Mouse (Mus musculus) kidney, embryonic 15.5 days (tissue): ENCODE measurements around the gene Zan. TPM values are rescaled to one million over a fixed set of nuclear protein-coding genes. Genes with fewer than 3 reads are reported as not detected.
A peak's percentile ranks its signal among the peaks of the same experiment; 100 is the strongest.

ENCODE experiments used
- ATAC-seq: fragments of 200-750 bp; cut with Nextera tagmentation; replicated peaks from 2 replicates; pipeline ENCODE4 v1.8.0; 2017; ENCODE audit warnings: moderate TSS enrichment; ENCODE audit not compliant: low FRiP score
- H3K27ac ChIP-seq: fragments of 300-500 bp; sonication (generic); 2 replicates; pipeline ENCODE4 v1.5.1; 2015; ENCODE audit warnings: mild to moderate bottlenecking, inconsistent platforms
- H3K27me3 ChIP-seq: fragments of 300-500 bp; sonication (generic); 2 replicates; pipeline ENCODE4 v1.6.1; 2015; ENCODE audit warnings: inconsistent platforms
- H3K36me3 ChIP-seq: fragments of 300-500 bp; sonication (generic); 2 replicates; pipeline ENCODE4 v1.6.1; 2015; ENCODE audit warnings: inconsistent platforms
- H3K4me1 ChIP-seq: fragments of 300-500 bp; sonication (generic); 2 replicates; pipeline ENCODE4 v1.6.1; 2015; ENCODE audit warnings: inconsistent platforms
- H3K4me2 ChIP-seq: fragments of 300-500 bp; sonication (generic); 2 replicates; pipeline ENCODE4 v1.6.1; 2015; ENCODE audit warnings: moderate library complexity, mild to moderate bottlenecking, inconsistent platforms
- H3K4me3 ChIP-seq: fragments of 300-500 bp; sonication (generic); replicated peaks from 2 replicates; pipeline ENCODE4 v1.5.1; 2015; ENCODE audit warnings: mild to moderate bottlenecking, inconsistent platforms
- H3K9ac ChIP-seq: fragments of 300-500 bp; sonication (generic); 2 replicates; pipeline ENCODE4 v1.6.1; 2015; ENCODE audit warnings: mild to moderate bottlenecking, inconsistent platforms
- H3K9me3 ChIP-seq: fragments of 300-500 bp; sonication (generic); replicated peaks from 2 replicates; pipeline ENCODE4 v1.6.1; 2016; ENCODE audit warnings: inconsistent platforms
- WGBS: fragments of 180-500 bp; shearing (Covaris S2); methylation state at CpG from one replicate; pipeline ENCODE4 v1.1.7; 2015; ENCODE audit warnings: mixed read lengths; 5-methylcytosine and 5-hydroxymethylcytosine counted together
- polyA plus RNA-seq: library from polyadenylated mRNA; unstranded; fragments of >200 nt; fragmentation: Nextera tagmentation; extraction: Ambion mirVana; gene quantifications from 2 replicates; pipeline ENCODE4 v1.2.1, GENCODE M21; 2015

The Zan gene
- polyA plus RNA-seq, 1 experiment from 2014 or later = 0.06 TPM

- Histone ChIP-seq H3K9ac (no peak overlapping the region), H3K27ac (no peak overlapping the region), H3K4me3 (no peak overlapping the region), H3K4me1 (no peaks in the 10 kb centered on the region), H3K9me3 (no peaks in the 10 kb centered on the region), H3K4me2 (no peak overlapping the region), H3K36me3 (no peaks in the 10 kb centered on the region), H3K27me3 (no peaks in the 10 kb centered on the region; the same call in 1 of the 2 replicates)
- ATAC-seq = no peak
- WGBS = 47% methylated on average over 7 of the region's 7 CpGs
Measured at GRCm38 (mm10) chr5:137394456-137394855, 82.4 kb downstream of the Zan start.

GRCm38 (mm10) chr5:137391641-137392040 is 85.2 kb downstream of the Zan start:
- 76% methylated on average over 8 of the region's 8 CpGs for WGBS
- no peak overlapping the region for H3K4me3 ChIP-seq
- H3K27ac ChIP-seq = no peak overlapping the region
- H3K4me1 ChIP-seq = no peaks in the 10 kb centered on the region
- H3K9me3 ChIP-seq = no peaks in the 10 kb centered on the region
- no peak overlapping the region for H3K9ac ChIP-seq
- ATAC-seq = no peak
- H3K27me3 ChIP-seq = no peaks in the 10 kb centered on the region; the same call in 1 of the 2 replicates
- H3K36me3 ChIP-seq = no peaks in the 10 kb centered on the region
- no peak overlapping the region for H3K4me2 ChIP-seq

DNA sequence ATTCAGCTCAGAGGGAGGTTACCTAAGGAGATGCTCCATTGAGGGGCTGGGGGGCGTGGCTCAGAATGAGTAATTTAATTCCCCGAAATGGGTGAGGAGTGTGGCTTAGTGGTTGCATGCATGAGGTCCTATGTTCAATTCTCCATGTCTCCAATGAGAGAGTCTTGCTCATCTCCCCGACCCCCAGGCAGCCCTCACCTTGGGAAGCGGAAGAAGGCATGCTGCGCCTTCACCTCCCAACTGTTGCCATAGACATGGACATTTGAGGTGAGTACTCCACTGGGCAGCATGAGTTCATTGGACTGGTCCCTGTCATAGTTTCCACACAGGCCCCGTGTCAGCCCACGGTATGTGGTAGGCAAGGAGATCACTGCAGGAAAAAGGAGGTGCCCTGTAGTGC is 90.2 kb downstream of the Zan start:
- Histone ChIP-seq H3K9me3 (no peaks in the 10 kb centered on the region), H3K9ac (no peak overlapping the region), H3K27me3 (no peaks in the 10 kb centered on the region), H3K4me1 (no peaks in the 10 kb centered on the region), H3K4me2 (no peak overlapping the region), H3K36me3 (no peaks in the 10 kb centered on the region), H3K4me3 (no peak overlapping the region), H3K27ac (no peak overlapping the region)
- 85% methylated on average over 7 of the region's 7 CpGs for WGBS
- no peak for ATAC-seq

DNA sequence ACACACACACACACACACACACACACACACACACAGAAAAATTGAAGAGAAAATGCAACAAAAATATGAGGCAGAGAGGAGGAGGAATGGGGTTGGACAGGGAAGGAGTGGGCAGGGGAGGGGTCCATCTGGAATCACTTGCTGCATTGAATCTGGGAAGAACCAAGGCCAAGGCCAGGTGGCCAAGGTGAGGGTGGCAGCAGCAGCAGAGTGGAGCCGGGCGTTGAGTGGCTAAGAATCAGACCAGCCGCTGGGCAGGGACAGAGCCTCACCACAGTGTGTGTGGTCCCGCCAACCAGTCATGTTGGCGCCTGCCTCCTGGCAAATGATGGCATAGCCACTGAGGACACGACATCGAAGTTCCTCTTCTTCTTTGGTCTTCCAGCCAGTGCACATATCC is 93.4 kb downstream of the Zan start:
- no peak overlapping the region for H3K27ac ChIP-seq
- ATAC-seq = no peak
- no peak overlapping the region for H3K4me2 ChIP-seq
- H3K36me3 ChIP-seq = no peaks in the 10 kb centered on the region
- peaks cover 4% of the 10 kb centered on the region; the same call in 1 of the 2 replicates for H3K4me1 ChIP-seq
- no peak overlapping the region for H3K9ac ChIP-seq
- H3K27me3 ChIP-seq = no peaks in the 10 kb centered on the region
- no peaks in the 10 kb centered on the region for H3K9me3 ChIP-seq
- no peak overlapping the region for H3K4me3 ChIP-seq
- 91% methylated on average over 7 of the region's 7 CpGs for WGBS

GRCm38 (mm10) chr5:137381152-137381551 is 95.7 kb downstream of the Zan start:
- no peak overlapping the region for H3K27ac ChIP-seq
- peaks cover 23% of the 10 kb centered on the region for H3K4me1 ChIP-seq
- H3K4me2 ChIP-seq = no peak overlapping the region
- ATAC-seq = no peak
- 60% methylated on average over 4 of the region's 4 CpGs for WGBS
- no peak overlapping the region for H3K4me3 ChIP-seq
- no peaks in the 10 kb centered on the region for H3K9me3 ChIP-seq
- no peak overlapping the region for H3K9ac ChIP-seq
- no peaks in the 10 kb centered on the region for H3K36me3 ChIP-seq
- H3K27me3 ChIP-seq = no peaks in the 10 kb centered on the region

GRCm38 (mm10) chr5:137377603-137378002 is 99.3 kb downstream of the Zan start:
- H3K4me2 ChIP-seq = peak overlapping the region; percentile 39
- no peak overlapping the region for H3K27ac ChIP-seq
- H3K27me3 ChIP-seq = no peaks in the 10 kb centered on the region
- no peaks in the 10 kb centered on the region for H3K9me3 ChIP-seq
- no peak overlapping the region for H3K4me3 ChIP-seq
- 24% methylated on average over 11 of the region's 15 CpGs for WGBS
- H3K4me1 ChIP-seq = peaks cover 41% of the 10 kb centered on the region
- no peak for ATAC-seq
- no peak overlapping the region for H3K9ac ChIP-seq
- peaks cover 33% of the 10 kb centered on the region for H3K36me3 ChIP-seq

- no peaks in the 10 kb centered on the region for H3K27me3 ChIP-seq
- H3K4me2 ChIP-seq = peak overlapping the region; percentile 39
- 0 out of 2 replicates have a peak, but pooled peaks have one; percentile 20 for ATAC-seq
- H3K27ac ChIP-seq = no peak overlapping the region
- peaks cover 37% of the 10 kb centered on the region for H3K36me3 ChIP-seq
- 0 out of 2 replicates have a peak overlapping the region, but pooled peaks have one; percentile 10 for H3K9ac ChIP-seq
- H3K4me3 ChIP-seq = no peak overlapping the region
- no peaks in the 10 kb centered on the region for H3K9me3 ChIP-seq
- peaks cover 41% of the 10 kb centered on the region for H3K4me1 ChIP-seq
- 18% methylated on average over 11 of the region's 11 CpGs for WGBS
Measured at GRCm38 (mm10) chr5:137377176-137377575, 99.7 kb downstream of the Zan start.

DNA sequence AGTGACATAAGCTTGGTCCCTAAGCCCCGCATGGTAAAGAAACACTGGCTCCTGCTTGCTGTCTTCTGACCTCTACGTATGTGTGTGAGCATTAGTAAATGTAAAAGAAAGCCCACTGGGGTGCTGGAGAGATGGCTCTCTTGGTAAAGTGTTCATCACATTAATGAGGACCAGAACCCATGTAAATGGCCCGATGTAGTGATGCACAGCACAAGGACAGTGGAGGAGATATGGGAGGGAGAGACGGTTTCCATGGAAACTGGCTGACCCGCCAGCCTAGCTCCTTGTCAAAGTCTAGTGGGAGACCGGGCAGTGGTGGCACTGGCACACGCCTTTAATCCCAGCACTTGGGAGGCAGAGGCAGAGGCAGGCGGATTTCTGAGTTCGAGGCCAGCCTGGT is 100.1 kb downstream of the Zan start:
- Histone ChIP-seq H3K9ac (no peak overlapping the region), H3K4me3 (no peak overlapping the region), H3K9me3 (no peaks in the 10 kb centered on the region), H3K4me1 (peaks cover 41% of the 10 kb centered on the region), H3K27me3 (no peaks in the 10 kb centered on the region), H3K4me2 (0 out of 2 replicates have a peak overlapping the region, but pooled peaks have one; percentile 39), H3K27ac (no peak overlapping the region), H3K36me3 (peaks cover 41% of the 10 kb centered on the region)
- WGBS = 44% methylated on average over 9 of the region's 9 CpGs
- peak; percentile 38 for ATAC-seq

GRCm38 (mm10) chr5:137376198-137376597 is 100.7 kb downstream of the Zan start:
- Histone ChIP-seq H3K27ac (peak overlapping the region; percentile 73), H3K4me2 (no peak overlapping the region), H3K9me3 (no peaks in the 10 kb centered on the region), H3K9ac (no peak overlapping the region), H3K36me3 (peaks cover 47% of the 10 kb centered on the region), H3K4me1 (peaks cover 41% of the 10 kb centered on the region), H3K4me3 (no peak overlapping the region), H3K27me3 (no peaks in the 10 kb centered on the region)
- ATAC-seq = peak; percentile 10
- 39% methylated on average over 7 of the region's 7 CpGs for WGBS

- Histone ChIP-seq H3K9ac (no peak overlapping the region), H3K9me3 (no peaks in the 10 kb centered on the region), H3K27me3 (no peaks in the 10 kb centered on the region), H3K27ac (peak overlapping the region; percentile 73), H3K36me3 (peaks cover 52% of the 10 kb centered on the region), H3K4me3 (no peak overlapping the region), H3K4me1 (peaks cover 41% of the 10 kb centered on the region), H3K4me2 (no peak overlapping the region)
- WGBS = 28% methylated on average over 2 of the region's 2 CpGs
- no peak for ATAC-seq
Measured at GRCm38 (mm10) chr5:137375627-137376026, 101.2 kb downstream of the Zan start.

- H3K9ac ChIP-seq = no peak overlapping the region
- peaks cover 41% of the 10 kb centered on the region for H3K4me1 ChIP-seq
- no peaks in the 10 kb centered on the region for H3K27me3 ChIP-seq
- peaks cover 63% of the 10 kb centered on the region for H3K36me3 ChIP-seq
- 73% methylated on average over 4 of the region's 4 CpGs for WGBS
- H3K4me3 ChIP-seq = no peak overlapping the region
- H3K4me2 ChIP-seq = no peak overlapping the region
- H3K27ac ChIP-seq = peak overlapping the region; percentile 73
- no peaks in the 10 kb centered on the region for H3K9me3 ChIP-seq
- ATAC-seq = 0 out of 2 replicates have a peak, but pooled peaks have one; percentile 20
Measured at GRCm38 (mm10) chr5:137374521-137375080, 102.3 kb downstream of the Zan start.

DNA sequence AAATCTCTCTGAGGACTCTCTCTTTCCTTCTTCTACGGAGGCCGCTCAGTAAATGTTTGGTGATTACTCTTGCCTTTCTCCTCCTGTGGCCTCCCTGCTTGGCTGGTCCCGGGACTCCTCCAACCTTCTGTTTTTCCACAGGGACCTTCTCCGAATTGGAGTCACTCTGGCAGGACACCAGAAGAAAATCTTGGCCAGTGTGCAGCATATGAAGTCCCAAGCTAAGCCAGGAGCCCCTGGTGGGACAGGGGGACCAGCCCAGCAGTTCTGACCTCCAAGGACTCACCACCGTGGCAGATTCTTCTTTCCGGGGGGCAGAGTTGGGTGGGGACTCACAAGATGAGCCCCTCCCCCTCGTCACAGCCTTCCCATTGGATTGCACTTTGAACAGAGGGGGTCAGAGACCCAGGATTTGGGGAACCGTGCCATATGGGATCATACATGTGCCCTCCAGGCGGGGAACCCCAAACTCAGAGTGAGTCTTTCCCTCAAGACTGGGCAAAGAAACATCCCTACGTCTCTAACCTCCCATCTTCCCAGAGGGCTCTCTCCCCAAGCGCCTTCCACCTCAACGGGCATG is 103.4 kb downstream of the Zan start:
- no peak for ATAC-seq
- no peak overlapping the region for H3K27ac ChIP-seq
- WGBS = 83% methylated on average over 12 of the region's 12 CpGs
- H3K27me3 ChIP-seq = no peaks in the 10 kb centered on the region
- H3K36me3 ChIP-seq = peaks cover 74% of the 10 kb centered on the region
- H3K9me3 ChIP-seq = no peaks in the 10 kb centered on the region
- H3K4me2 ChIP-seq = no peak overlapping the region
- peaks cover 37% of the 10 kb centered on the region for H3K4me1 ChIP-seq
- H3K4me3 ChIP-seq = no peak overlapping the region
- H3K9ac ChIP-seq = no peak overlapping the region
